Mouse (Mus musculus): Measurements from ENCODE around the gene Scai. TPM values are rescaled to one million over a fixed set of nuclear protein-coding genes. Genes with fewer than 3 reads are reported as not detected.
"Not testable (repeated sequence)": the region's sequence is repeated elsewhere in the genome, so short reads cannot be mapped to it uniquely, and the experiment has no call there.

The Scai gene
- total and polyA plus RNA-seq, 2 experiments from 2014 or later, result 2.7 to 8.3 TPM

DNA sequence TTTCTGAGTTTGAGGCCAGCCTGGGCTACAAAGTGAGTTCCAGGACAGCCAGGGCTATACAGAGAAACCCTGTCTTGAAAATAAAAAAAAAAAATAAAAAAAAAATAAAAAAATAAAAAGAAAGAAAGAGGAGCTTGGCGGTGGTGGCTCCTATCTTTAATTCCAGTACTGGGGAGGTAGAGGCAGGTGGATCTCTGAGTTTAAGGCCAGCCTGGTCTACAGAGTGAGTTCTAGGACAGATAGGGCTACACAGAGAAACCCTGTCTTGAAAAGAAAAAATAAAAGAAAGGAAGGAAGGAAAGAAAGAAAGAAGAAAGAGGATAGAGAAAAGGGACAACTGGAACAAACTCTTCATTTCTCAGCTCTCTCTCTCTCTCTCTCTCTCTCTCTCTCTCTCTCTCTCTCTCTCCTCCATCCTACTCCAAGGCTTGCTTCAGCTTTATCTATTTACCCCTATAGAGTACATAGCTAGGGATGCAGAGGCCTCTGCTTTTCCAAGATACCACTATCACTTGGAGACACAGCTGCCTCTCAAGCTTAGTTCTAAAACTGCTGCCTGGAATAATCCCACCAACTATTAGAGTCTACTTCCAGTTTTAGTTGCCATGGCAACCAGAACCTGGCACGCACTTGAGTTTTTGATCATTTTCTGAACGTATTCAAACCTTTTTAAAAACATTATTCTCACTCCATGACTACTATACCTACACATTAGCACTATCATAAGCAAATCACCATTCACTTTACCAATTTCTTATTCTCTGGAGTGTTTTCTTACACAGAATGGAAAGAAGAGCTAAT lies 60.8 kb downstream of the Scai start:
- ATAC-seq (ENCODE audit: insufficient read depth, low read depth) (no peak), DNase-seq (ENCODE audit: low spot score) (no peak)
- Histone ChIP-seq H3K4me1 (ENCODE audit: control insufficient read depth, insufficient read depth) (no peaks in the 10 kb centered on the region), H3K27me3 (ENCODE audit: control insufficient read depth, insufficient read depth, low read length) (no peaks in the 10 kb centered on the region), H3K4me3 (ENCODE audit: low read depth, low read length) (no peak overlapping the region), H3K36me3 (replicated peaks; ENCODE audit: control insufficient read depth, insufficient read depth, low read length) (no peaks in the 10 kb centered on the region), H3K27ac (ENCODE audit: low read depth) (no peak overlapping the region), H3K9ac (replicated peaks; ENCODE audit: low read depth, low read length) (no peak overlapping the region), H3K9me3 (replicated peaks; ENCODE audit: control insufficient read depth, low read length) (no peaks in the 10 kb centered on the region), H3K4me2 (ENCODE audit: low read depth, low read length) (no peak overlapping the region)
- 77% methylated on average over 3 of the region's 3 CpGs for WGBS
- TF ChIP-seq CTCF (IDR thresholded peaks at IDR 0.05; ENCODE audit: low read depth) (no peak), EP300 (IDR thresholded peaks at IDR 0.05; ENCODE audit: low read depth) (no peak)

DNA sequence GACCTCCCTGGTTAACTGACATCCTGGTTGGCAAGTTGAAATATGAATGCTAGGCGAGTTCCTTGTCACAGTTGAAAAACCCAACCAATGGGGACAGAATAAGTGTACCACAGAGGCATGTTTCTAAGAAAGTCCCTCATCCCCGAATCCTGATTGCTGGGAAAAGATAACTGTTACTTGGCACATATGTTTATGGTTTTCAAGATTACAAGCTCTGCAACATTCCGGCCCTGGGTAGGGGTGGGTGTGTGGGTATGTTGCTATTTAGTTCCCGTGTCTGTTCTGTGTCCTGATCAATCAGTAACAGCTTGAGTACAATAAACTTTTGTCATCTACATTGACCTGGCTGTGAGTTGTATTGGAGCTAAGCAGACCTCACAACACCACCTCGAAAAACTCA lies 66.4 kb downstream of the Scai start:
- WGBS, result 78% methylated on average over 5 of the region's 5 CpGs
- Histone ChIP-seq H3K4me1 (ENCODE audit: control insufficient read depth, insufficient read depth) (no peaks in the 10 kb centered on the region), H3K27me3 (ENCODE audit: control insufficient read depth, insufficient read depth, low read length) (no peaks in the 10 kb centered on the region), H3K9ac (replicated peaks; ENCODE audit: low read depth, low read length) (no peak overlapping the region), H3K36me3 (replicated peaks; ENCODE audit: control insufficient read depth, insufficient read depth, low read length) (peaks cover 15% of the 10 kb centered on the region), H3K4me2 (ENCODE audit: low read depth, low read length) (no peak overlapping the region), H3K9me3 (replicated peaks; ENCODE audit: control insufficient read depth, low read length) (no peaks in the 10 kb centered on the region), H3K4me3 (ENCODE audit: low read depth, low read length) (no peak overlapping the region), H3K27ac (ENCODE audit: low read depth) (no peak overlapping the region)
- ATAC-seq (ENCODE audit: insufficient read depth, low read depth), result no peak
- no peak for DNase-seq (ENCODE audit: low spot score)
- no peak for TF ChIP-seq EP300 (IDR thresholded peaks at IDR 0.05; ENCODE audit: low read depth)
- no peak for TF ChIP-seq CTCF (IDR thresholded peaks at IDR 0.05; ENCODE audit: low read depth)

DNA sequence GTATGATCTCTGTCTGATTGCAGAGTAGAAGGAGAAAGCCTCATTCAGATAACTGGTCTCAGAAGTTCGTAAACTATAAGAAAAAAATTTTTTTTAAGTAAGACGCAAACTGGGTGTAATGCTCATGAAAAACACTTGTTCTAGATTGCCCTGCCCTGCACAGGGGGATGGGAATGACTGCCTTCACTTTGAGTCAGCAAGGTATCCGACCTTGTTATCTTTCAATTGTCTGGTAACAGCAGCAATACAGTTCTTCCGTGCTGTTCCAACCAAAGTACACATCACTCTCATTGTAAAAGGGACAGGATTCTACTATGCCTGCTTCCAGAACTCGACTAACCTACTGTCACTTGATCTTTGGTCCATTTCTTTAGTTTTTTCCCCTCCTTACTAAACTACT lies 69.4 kb downstream of the Scai start:
- no peak overlapping the region for H3K27ac ChIP-seq (ENCODE audit: low read depth)
- no peak overlapping the region for H3K4me3 ChIP-seq (ENCODE audit: low read depth, low read length)
- WGBS, result 77% methylated on average over 5 of the region's 5 CpGs
- no peak for DNase-seq (ENCODE audit: low spot score)
- H3K9ac ChIP-seq (replicated peaks; ENCODE audit: low read depth, low read length), result no peak overlapping the region
- peaks cover 28% of the 10 kb centered on the region for H3K36me3 ChIP-seq (replicated peaks; ENCODE audit: control insufficient read depth, insufficient read depth, low read length)
- no peak for TF ChIP-seq CTCF (IDR thresholded peaks at IDR 0.05; ENCODE audit: low read depth)
- TF ChIP-seq EP300 (IDR thresholded peaks at IDR 0.05; ENCODE audit: low read depth), result no peak
- H3K4me1 ChIP-seq (ENCODE audit: control insufficient read depth, insufficient read depth), result no peaks in the 10 kb centered on the region
- H3K27me3 ChIP-seq (ENCODE audit: control insufficient read depth, insufficient read depth, low read length), result no peaks in the 10 kb centered on the region
- no peak for ATAC-seq (ENCODE audit: insufficient read depth, low read depth)
- H3K4me2 ChIP-seq (ENCODE audit: low read depth, low read length), result no peak overlapping the region
- H3K9me3 ChIP-seq (replicated peaks; ENCODE audit: control insufficient read depth, low read length), result no peaks in the 10 kb centered on the region

DNA sequence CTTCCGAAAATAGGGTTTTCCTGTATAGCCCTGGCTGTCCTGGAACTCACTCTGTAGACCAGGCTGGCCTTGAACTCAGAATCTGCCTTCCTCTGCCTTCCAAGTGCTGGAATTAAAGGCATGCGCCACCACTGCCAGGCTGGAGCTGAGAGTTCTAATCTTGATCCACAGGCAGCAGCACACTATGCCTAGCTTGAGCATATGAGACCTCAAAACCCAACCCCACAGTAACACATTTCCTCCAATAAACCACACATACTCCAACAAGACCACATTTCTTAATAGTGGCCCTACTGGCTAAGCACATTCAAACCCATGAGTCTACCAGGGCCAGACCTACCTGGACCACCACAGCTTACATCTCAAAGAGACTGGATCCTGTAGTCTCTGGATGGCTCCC lies 74.0 kb downstream of the Scai start:
- 84% methylated on average over 2 of the region's 2 CpGs for WGBS
- H3K36me3 ChIP-seq (replicated peaks; ENCODE audit: control insufficient read depth, insufficient read depth, low read length), result peaks cover 20% of the 10 kb centered on the region
- no peak overlapping the region for H3K4me3 ChIP-seq (ENCODE audit: low read depth, low read length)

DNA sequence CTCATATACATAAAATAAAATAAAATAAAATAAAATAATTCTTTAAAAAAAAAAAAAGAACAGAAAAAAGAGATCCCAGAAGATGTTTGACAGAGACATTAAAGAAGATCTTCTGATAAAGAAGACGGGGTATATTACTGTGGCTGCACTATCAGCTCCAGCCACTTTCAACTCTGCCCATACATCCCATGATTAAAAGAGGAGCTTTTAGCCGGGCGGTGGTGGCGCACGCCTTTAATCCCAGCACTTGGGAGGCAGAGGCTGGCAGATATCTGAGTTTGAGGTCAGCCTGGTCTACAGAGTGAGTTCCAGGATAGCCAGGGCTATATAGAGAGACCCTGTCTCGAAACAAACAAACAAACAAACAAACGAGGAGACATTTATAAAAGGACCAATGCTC lies 76.4 kb downstream of the Scai start:
- H3K27ac ChIP-seq (ENCODE audit: low read depth), result no peak overlapping the region
- no peak overlapping the region for H3K4me2 ChIP-seq (ENCODE audit: low read depth, low read length)
- H3K9ac ChIP-seq (replicated peaks; ENCODE audit: low read depth, low read length), result no peak overlapping the region
- no peak for DNase-seq (ENCODE audit: low spot score)
- H3K4me3 ChIP-seq (ENCODE audit: low read depth, low read length), result no peak overlapping the region
- no peaks in the 10 kb centered on the region for H3K4me1 ChIP-seq (ENCODE audit: control insufficient read depth, insufficient read depth)
- TF ChIP-seq CTCF (IDR thresholded peaks at IDR 0.05; ENCODE audit: low read depth) (no peak), EP300 (IDR thresholded peaks at IDR 0.05; ENCODE audit: low read depth) (no peak)
- no peaks in the 10 kb centered on the region for H3K27me3 ChIP-seq (ENCODE audit: control insufficient read depth, insufficient read depth, low read length)
- no peak for ATAC-seq (ENCODE audit: insufficient read depth, low read depth)
- 87% methylated on average over 7 of the region's 7 CpGs for WGBS
- H3K36me3 ChIP-seq (replicated peaks; ENCODE audit: control insufficient read depth, insufficient read depth, low read length), result 0 out of 2 replicates have a peak, but pooled peaks cover 13% of the 10 kb centered on the region
- H3K9me3 ChIP-seq (replicated peaks; ENCODE audit: control insufficient read depth, low read length), result no peaks in the 10 kb centered on the region

More for the DNA sequence above, 74.0 kb downstream of the Scai start:
- H3K27me3 ChIP-seq (ENCODE audit: control insufficient read depth, insufficient read depth, low read length), result no peaks in the 10 kb centered on the region
- H3K9ac ChIP-seq (replicated peaks; ENCODE audit: low read depth, low read length), result no peak overlapping the region
- no peak overlapping the region for H3K4me2 ChIP-seq (ENCODE audit: low read depth, low read length)
- DNase-seq (ENCODE audit: low spot score) (no peak), ATAC-seq (ENCODE audit: insufficient read depth, low read depth) (no peak)
- H3K4me1 ChIP-seq (ENCODE audit: control insufficient read depth, insufficient read depth), result no peaks in the 10 kb centered on the region
- H3K27ac ChIP-seq (ENCODE audit: low read depth), result no peak overlapping the region
- H3K9me3 ChIP-seq (replicated peaks; ENCODE audit: control insufficient read depth, low read length), result no peaks in the 10 kb centered on the region
- TF ChIP-seq EP300 (IDR thresholded peaks at IDR 0.05; ENCODE audit: low read depth) (no peak), CTCF (IDR thresholded peaks at IDR 0.05; ENCODE audit: low read depth) (no peak)

DNA sequence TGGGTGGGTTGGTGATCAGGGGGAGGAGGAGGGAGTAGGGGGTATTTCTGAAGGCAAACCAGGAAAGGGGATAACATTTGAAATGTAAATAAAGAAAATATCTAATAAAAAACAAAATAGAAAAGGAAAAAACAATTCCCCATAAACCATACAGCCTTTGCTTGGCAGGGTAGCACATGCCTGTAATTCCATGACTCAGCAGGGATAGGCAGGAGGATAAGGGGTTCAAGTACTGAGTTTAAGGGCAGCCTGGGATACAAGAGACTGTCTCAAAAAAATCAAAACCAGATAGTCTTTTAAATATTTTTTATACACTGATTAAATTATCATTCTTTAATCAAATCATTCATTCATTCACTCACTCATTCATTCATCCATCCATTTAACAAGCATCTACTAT lies 80.0 kb downstream of the Scai start:
- no peak for ATAC-seq (ENCODE audit: insufficient read depth, low read depth)
- peaks cover 5% of the 10 kb centered on the region for H3K36me3 ChIP-seq (replicated peaks; ENCODE audit: control insufficient read depth, insufficient read depth, low read length)

DNA sequence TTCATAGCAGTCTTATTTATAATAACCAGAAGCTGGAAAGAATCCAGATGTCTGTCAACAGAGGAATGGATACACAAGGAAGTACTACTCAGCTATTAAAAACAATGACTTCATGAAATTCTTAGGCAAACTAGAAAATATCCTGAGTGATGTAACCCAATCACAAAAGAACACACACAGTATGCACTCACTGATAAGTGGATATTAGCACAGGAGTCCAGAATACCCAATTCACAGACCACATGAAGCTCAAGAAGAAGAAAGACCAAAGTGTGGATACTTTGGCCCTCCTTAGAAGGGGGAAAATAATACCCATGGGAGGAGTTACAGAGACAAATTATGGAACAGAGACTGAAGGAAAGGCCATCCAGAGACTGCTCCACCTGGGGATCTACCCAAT lies 80.8 kb downstream of the Scai start:
- not testable (repeated sequence) for H3K9me3 ChIP-seq (replicated peaks; ENCODE audit: control insufficient read depth, low read length); ATAC-seq (ENCODE audit: insufficient read depth, low read depth); H3K9ac ChIP-seq (replicated peaks; ENCODE audit: low read depth, low read length); H3K36me3 ChIP-seq (replicated peaks; ENCODE audit: control insufficient read depth, insufficient read depth, low read length); H3K27ac ChIP-seq (ENCODE audit: low read depth); DNase-seq (ENCODE audit: low spot score); H3K27me3 ChIP-seq (ENCODE audit: control insufficient read depth, insufficient read depth, low read length); H3K4me2 ChIP-seq (ENCODE audit: low read depth, low read length); H3K4me1 ChIP-seq (ENCODE audit: control insufficient read depth, insufficient read depth); H3K4me3 ChIP-seq (ENCODE audit: low read depth, low read length)

More for the DNA sequence above, 80.0 kb downstream of the Scai start:
- Histone ChIP-seq H3K27ac (ENCODE audit: low read depth) (no peak overlapping the region), H3K4me3 (ENCODE audit: low read depth, low read length) (no peak overlapping the region), H3K4me1 (ENCODE audit: control insufficient read depth, insufficient read depth) (no peaks in the 10 kb centered on the region), H3K27me3 (ENCODE audit: control insufficient read depth, insufficient read depth, low read length) (no peaks in the 10 kb centered on the region), H3K9ac (replicated peaks; ENCODE audit: low read depth, low read length) (no peak overlapping the region), H3K4me2 (ENCODE audit: low read depth, low read length) (no peak overlapping the region), H3K9me3 (replicated peaks; ENCODE audit: control insufficient read depth, low read length) (no peaks in the 10 kb centered on the region)
- no peak for DNase-seq (ENCODE audit: low spot score)
- TF ChIP-seq CTCF (IDR thresholded peaks at IDR 0.05; ENCODE audit: low read depth), result no peak
- no peak for TF ChIP-seq EP300 (IDR thresholded peaks at IDR 0.05; ENCODE audit: low read depth)

DNA sequence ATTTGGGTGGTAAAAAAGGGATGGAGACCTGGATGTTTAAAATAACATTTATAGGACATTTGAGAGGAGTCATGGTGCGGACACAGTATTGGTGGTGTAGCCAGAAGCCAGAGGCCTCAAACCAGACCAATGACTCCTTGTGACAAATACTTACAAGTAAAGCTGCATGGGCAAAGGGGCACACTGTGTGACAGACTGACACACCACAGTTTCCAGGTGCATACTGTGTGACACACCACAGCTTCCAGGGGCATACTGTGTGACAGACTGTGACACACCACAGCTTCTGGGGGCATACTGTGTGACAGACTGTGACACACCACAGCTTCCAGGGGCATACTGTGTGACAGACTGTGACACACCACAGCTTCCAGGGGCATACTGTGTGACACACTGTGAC lies 90.6 kb downstream of the Scai start:
- not testable (repeated sequence) for H3K4me2 ChIP-seq (ENCODE audit: low read depth, low read length); H3K27ac ChIP-seq (ENCODE audit: low read depth); DNase-seq (ENCODE audit: low spot score); H3K4me3 ChIP-seq (ENCODE audit: low read depth, low read length); H3K9ac ChIP-seq (replicated peaks; ENCODE audit: low read depth, low read length); H3K4me1 ChIP-seq (ENCODE audit: control insufficient read depth, insufficient read depth); ATAC-seq (ENCODE audit: insufficient read depth, low read depth); H3K27me3 ChIP-seq (ENCODE audit: control insufficient read depth, insufficient read depth, low read length); H3K9me3 ChIP-seq (replicated peaks; ENCODE audit: control insufficient read depth, low read length)
- WGBS, result 94% methylated on average over 1 of the region's 1 CpGs
- H3K36me3 ChIP-seq (replicated peaks; ENCODE audit: control insufficient read depth, insufficient read depth, low read length), result peaks cover 16% of the 10 kb centered on the region
